Mouse (Mus musculus) retina, postnatal 1 day (tissue): ENCODE measurements around the gene Txlna.

Source experiments
- DNase-seq: peaks from one replicate; pipeline ENCODE4 v3.0.0-alpha.2; 2012

Gene Txlna

GRCm38 (mm10) chr4:129585773-129586172, 55.1 kb downstream of the Txlna start:
- DNase-seq, result no peak

- peak; percentile 88 for DNase-seq
Observed at GRCm38 (mm10) chr4:129584884-129585608, 55.8 kb downstream of the Txlna start.

- DNase-seq, result no peak
Observed at GRCm38 (mm10) chr4:129584370-129584769, 56.5 kb downstream of the Txlna start.

- DNase-seq, result no peak
Observed at GRCm38 (mm10) chr4:129582251-129582650, 58.6 kb downstream of the Txlna start.

- DNase-seq, result no peak
Observed at GRCm38 (mm10) chr4:129580347-129580746, 60.5 kb downstream of the Txlna start.

GRCm38 (mm10) chr4:129578466-129578865, 62.4 kb downstream of the Txlna start, which contains the start of gene Fam167b:
Fam167b (minus strand) TSS chr4:129578549.
- no peak for DNase-seq

- DNase-seq, result no peak
Observed at GRCm38 (mm10) chr4:129577688-129578087, 63.2 kb downstream of the Txlna start.

- peak; percentile 91 for DNase-seq
Observed at GRCm38 (mm10) chr4:129576863-129577491, 63.9 kb downstream of the Txlna start.
